ENCODE assay signal across 12 mouse cellular contexts in genomic region chr12:32856707-32857511, GRCm38 (mm10). TPM values are rescaled to one million over a fixed set of nuclear protein-coding genes. Genes with fewer than 3 reads are reported as not detected.
A peak's percentile ranks its signal among the peaks of the same experiment; 100 is the strongest.
DNase-seq lines count a peak whose midpoint lies in the region; ATAC-seq and TF ChIP-seq lines count a peak whose summit lies in the region.
"Had no signal": no experiment of that assay in that cellular context is flagged by ENCODE, and none has a peak within 500 bp of the region (broad histone marks: within the 10 kb centered on the region; RNA-seq: fewer than 3 reads in every experiment).

No protein-coding gene starts in this region.

- no peak for ATAC-seq in midbrain, postnatal 0 days (ENCODE audit: low FRiP score)
- ATAC-seq in midbrain, embryonic 11.5 days (ENCODE audit: low FRiP score) = no peak
- ATAC-seq: intestine, postnatal 0 days had no signal

- 91% methylated on average over 14 of the region's 14 CpGs for WGBS in midbrain, postnatal 0 days
- 89% methylated on average over 14 of the region's 14 CpGs for WGBS in midbrain, embryonic 11.5 days

- H3K9me3 ChIP-seq in midbrain, postnatal 0 days (ENCODE audit: low read length) = no peaks in the 10 kb centered on the region
- no peaks in the 10 kb centered on the region for H3K9me3 ChIP-seq in midbrain, embryonic 11.5 days (ENCODE audit: control insufficient read depth, low read length)
- H3K9me3 ChIP-seq: neural tube, embryonic 12.5 days had no signal

- H3K9ac ChIP-seq in midbrain, postnatal 0 days (replicated peaks; ENCODE audit: low read length, poor library complexity, severe bottlenecking) = no peak overlapping the region
- no peak overlapping the region for H3K9ac ChIP-seq in midbrain, embryonic 11.5 days (ENCODE audit: low read length)
- H3K9ac ChIP-seq: neural tube, embryonic 12.5 days had no signal

- no peaks in the 10 kb centered on the region for H3K27me3 ChIP-seq in midbrain, postnatal 0 days (ENCODE audit: insufficient read depth, low read length)
- H3K27me3 ChIP-seq in midbrain, embryonic 11.5 days (ENCODE audit: control insufficient read depth, insufficient read depth, low read length) = no peaks in the 10 kb centered on the region
- H3K27me3 ChIP-seq: neural tube, embryonic 12.5 days had no signal

- no peaks in the 10 kb centered on the region for H3K4me1 ChIP-seq in midbrain, postnatal 0 days (ENCODE audit: insufficient read depth, low read length)
- no peaks in the 10 kb centered on the region for H3K4me1 ChIP-seq in midbrain, embryonic 11.5 days (ENCODE audit: control insufficient read depth, insufficient read depth, low read length)
- H3K4me1 ChIP-seq: neural tube, embryonic 12.5 days had no signal

- H3K27ac ChIP-seq in midbrain, postnatal 0 days (ENCODE audit: low read depth, low read length) = no peak overlapping the region
- no peak overlapping the region for H3K27ac ChIP-seq in midbrain, embryonic 11.5 days (ENCODE audit: low read depth, low read length)
- H3K27ac ChIP-seq: neural tube, embryonic 12.5 days had no signal

- peak; percentile 63 for DNase-seq in gastrocnemius, adult 18-20 months (ENCODE audit: low spot score)
- DNase-seq in gastrocnemius, postnatal 4 days (ENCODE audit: low spot score in 2 of 2) = no peak
- peak; percentile 2 for DNase-seq in midbrain, postnatal 0 days (ENCODE audit: low spot score)
- DNase-seq in midbrain, embryonic 11.5 days (ENCODE audit: low spot score, missing footprints) = no peak
- peak; percentile 18 for DNase-seq in induced T-regulatory cell, adult 2 months (ENCODE audit: low read depth)
- DNase-seq in skeletal muscle tissue, adult 2 months (ENCODE audit: low read depth, low spot score) = peak; percentile 74
- DNase-seq in cerebellum, adult 11 months = no peak
- DNase-seq in yolk sac, embryonic 10.5 days (ENCODE audit: low spot score) = no peak
- DNase-seq: cerebellum, adult 9-10 months; right cerebral cortex, adult 18-20 months had no signal

- H3K4me3 ChIP-seq in midbrain, postnatal 0 days (ENCODE audit: low read depth, low read length) = no peak overlapping the region
- no peak overlapping the region for H3K4me3 ChIP-seq in midbrain, embryonic 11.5 days (ENCODE audit: low read depth, low read length)
- H3K4me3 ChIP-seq: neural tube, embryonic 12.5 days had no signal

- peaks cover 5% of the 10 kb centered on the region; the same call in 1 of the 2 replicates for H3K36me3 ChIP-seq in midbrain, postnatal 0 days (ENCODE audit: insufficient read depth, low read length)
- no peaks in the 10 kb centered on the region; the same call in 1 of the 2 replicates for H3K36me3 ChIP-seq in midbrain, embryonic 11.5 days (ENCODE audit: control insufficient read depth, insufficient read depth, low read length)

- no peak overlapping the region for H3K4me2 ChIP-seq in midbrain, postnatal 0 days (ENCODE audit: low read depth, low read length, poor library complexity, severe bottlenecking)
- no peak overlapping the region for H3K4me2 ChIP-seq in midbrain, embryonic 11.5 days
- H3K4me2 ChIP-seq: neural tube, embryonic 12.5 days had no signal

- no peak for TF ChIP-seq CTCF in midbrain, postnatal 0 days (IDR thresholded peaks at IDR 0.05)

RNA-seq across cellular contexts. Expression of gene Nampt, which starts 37.6 kb away (rescaled TPM):
- 10 to 100 TPM; 74.1 to 88.1 TPM for total RNA-seq in gastrocnemius, adult 18-20 months (2021)
- total RNA-seq in gastrocnemius, postnatal 4 days (2021) = 10 to 100 TPM; 25.6 to 28.0 TPM
- total RNA-seq in midbrain, postnatal 0 days (2014; rRNA removed) = 34.7 and 41.9 TPM in 2 replicates
- 24.0 and 24.1 TPM in 2 replicates for polyA plus RNA-seq in midbrain, postnatal 0 days (2015; fragmentation: Nextera tagmentation; extraction: Ambion mirVana)
- 43.4 and 44.3 TPM in 2 replicates for polyA plus RNA-seq in midbrain, embryonic 11.5 days (2014; fragmentation: Nextera tagmentation; extraction: Ambion mirVana)

Comparison
In these comparisons a context has a peak if more than half of its experiments do, and no peak if none do; other contexts are left out.
1. DNase-seq: peak in gastrocnemius, adult 18-20 months (single experiment), midbrain, postnatal 0 days (single experiment), induced T-regulatory cell, adult 2 months (single experiment) and skeletal muscle tissue, adult 2 months (single experiment); none in gastrocnemius, postnatal 4 days (0 of 2), midbrain, embryonic 11.5 days (single experiment), cerebellum, adult 11 months (single experiment) and yolk sac, embryonic 10.5 days (single experiment).